Mouse (Mus musculus): ENCODE results near the gene Fignl1. TPM values are rescaled to one million over a fixed set of nuclear protein-coding genes. Genes with fewer than 3 reads are reported as not detected.

Fignl1 gene
- total and polyA plus RNA-seq, 3 experiments = 82.8 to 189 (median 98.5) TPM

- H3K36me3 ChIP-seq (replicated peaks in 1 of 2; ENCODE audit: control insufficient read depth in 1 of 2, insufficient read depth in 1 of 2, low read length in 1 of 2) = no peaks in the 10 kb centered on the region
- in situ Hi-C loops (cut with MboI; ENCODE audit: low pct_ligation_motif_present, low pct_unique_long_range_greater_than_20kb, low sequenced_read_pairs) (no loop called here), dilution Hi-C loops (cut with MboI; ENCODE audit: extremely low pct_ligation_motif_present, extremely low pct_unique_long_range_greater_than_20kb, low sequenced_read_pairs) (no loop called here)
- no peak overlapping the region for H3K4me3 ChIP-seq (replicated peaks in 1 of 3; ENCODE audit: low read depth in 2 of 3, low read length in 2 of 3, poor library complexity in 1 of 3)
- H3K79me2 ChIP-seq (replicated peaks; ENCODE audit: control insufficient read depth, extremely low read depth, insufficient read depth, poor library complexity, severe bottlenecking) = no peaks in the 10 kb centered on the region
- no peaks in the 10 kb centered on the region for H3K9me3 ChIP-seq (replicated peaks; ENCODE audit: low read length)
- H3K27me3 ChIP-seq (replicated peaks) = no peaks in the 10 kb centered on the region
- TF ChIP-seq JUND (conservative IDR thresholded peaks at IDR 0.05; ENCODE audit: low read depth, low read length) (no peak), KAT2A (IDR thresholded peaks at IDR 0.05; ENCODE audit: insufficient replicate concordance, low read length) (no peak), IRF4 (IDR thresholded peaks at IDR 0.05; ENCODE audit: low read depth, low read length) (no peak), ZKSCAN1 (IDR thresholded peaks at IDR 0.05; ENCODE audit: borderline replicate concordance, low read depth, low read length) (no peak), CHD1 (IDR thresholded peaks at IDR 0.05; ENCODE audit: low read depth, low read length) (no peak), MXI1 (IDR thresholded peaks at IDR 0.05; ENCODE audit: low read depth, low read length) (no peak), MAX (IDR thresholded peaks at IDR 0.05; ENCODE audit: low read length) (no peak), EP300 (IDR thresholded peaks at IDR 0.05; ENCODE audit: low read length) (no peak), CTCF (conservative IDR thresholded peaks at IDR 0.05 in 1 of 2, IDR thresholded peaks at IDR 0.05 in 1 of 2; ENCODE audit: low read depth in 2 of 2, low read length in 2 of 2) (no peak), BHLHE40 (IDR thresholded peaks at IDR 0.05; ENCODE audit: low read depth, low read length) (no peak)
- H3K4me2 ChIP-seq (ENCODE audit: insufficient read depth, low read depth, poor library complexity, severe bottlenecking) = no peak overlapping the region
- no peak for DNase-seq (ENCODE audit: extremely low read depth)
- H3K4me1 ChIP-seq (ENCODE audit: control insufficient read depth in 1 of 2, insufficient read depth in 2 of 2) = peaks cover 11 to 41% of the 10 kb centered on the region in 2 experiments
- H3K27ac ChIP-seq (ENCODE audit: insufficient read depth, low read depth) = no peak overlapping the region
- no peak overlapping the region for H3K9ac ChIP-seq (ENCODE audit: insufficient read depth, low read depth)
Observed at GRCm38 (mm10) chr11:11828761-11829160, 20.0 kb upstream of the Fignl1 start.

- in situ Hi-C loops (cut with MboI; ENCODE audit: low pct_ligation_motif_present, low pct_unique_long_range_greater_than_20kb, low sequenced_read_pairs) = no loop called here
- H3K27ac ChIP-seq (ENCODE audit: insufficient read depth, low read depth) = no peak overlapping the region
- no peak overlapping the region for H3K4me2 ChIP-seq (ENCODE audit: insufficient read depth, low read depth, poor library complexity, severe bottlenecking)
Observed at GRCm38 (mm10) chr11:11828251-11828650, 19.5 kb upstream of the Fignl1 start.

GRCm38 (mm10) chr11:11826475-11826874 lies 17.7 kb upstream of the Fignl1 start:
- DNase-seq (ENCODE audit: extremely low read depth) = no peak
- Histone ChIP-seq H3K27me3 (replicated peaks) (no peaks in the 10 kb centered on the region), H3K36me3 (replicated peaks in 1 of 2; ENCODE audit: control insufficient read depth in 1 of 2, insufficient read depth in 1 of 2, low read length in 1 of 2) (no peaks in the 10 kb centered on the region), H3K79me2 (replicated peaks; ENCODE audit: control insufficient read depth, extremely low read depth, insufficient read depth, poor library complexity, severe bottlenecking) (no peaks in the 10 kb centered on the region), H3K4me1 (ENCODE audit: control insufficient read depth in 1 of 2, insufficient read depth in 2 of 2) (peaks cover 11 to 27% of the 10 kb centered on the region in 2 experiments), H3K27ac (ENCODE audit: insufficient read depth, low read depth) (no peak overlapping the region), H3K9ac (ENCODE audit: insufficient read depth, low read depth) (no peak overlapping the region), H3K4me2 (ENCODE audit: insufficient read depth, low read depth, poor library complexity, severe bottlenecking) (no peak overlapping the region), H3K9me3 (replicated peaks; ENCODE audit: low read length) (no peaks in the 10 kb centered on the region), H3K4me3 (replicated peaks in 1 of 3; ENCODE audit: low read depth in 2 of 3, low read length in 2 of 3, poor library complexity in 1 of 3) (no peak overlapping the region)
- no peak for TF ChIP-seq CHD1 (IDR thresholded peaks at IDR 0.05; ENCODE audit: low read depth, low read length)
- no peak for TF ChIP-seq MYC (IDR thresholded peaks at IDR 0.05; ENCODE audit: low read depth, low read length)
- TF ChIP-seq JUN (IDR thresholded peaks at IDR 0.05; ENCODE audit: insufficient read depth, low read depth, low read length) = no peak
- no peak for TF ChIP-seq MAX (IDR thresholded peaks at IDR 0.05; ENCODE audit: low read length)
- TF ChIP-seq CTCF (conservative IDR thresholded peaks at IDR 0.05 in 1 of 2, IDR thresholded peaks at IDR 0.05 in 1 of 2; ENCODE audit: low read depth in 2 of 2, low read length in 2 of 2) = no peak
- no peak for TF ChIP-seq POLR2A (IDR thresholded peaks at IDR 0.05; ENCODE audit: low read depth, low read length)
- TF ChIP-seq NELFE (IDR thresholded peaks at IDR 0.05; ENCODE audit: low read depth, low read length) = no peak
- no peak for TF ChIP-seq ETS1 (conservative IDR thresholded peaks at IDR 0.05; ENCODE audit: low read depth, low read length)
- TF ChIP-seq SMC3 (IDR thresholded peaks at IDR 0.05; ENCODE audit: low read depth, low read length) = no peak
- TF ChIP-seq E2F4 (IDR thresholded peaks at IDR 0.05; ENCODE audit: insufficient replicate concordance, low read depth, low read length) = no peak
- no peak for TF ChIP-seq NRF1 (IDR thresholded peaks at IDR 0.05; ENCODE audit: low read depth, low read length)
- no peak for TF ChIP-seq MEF2A (IDR thresholded peaks at IDR 0.05; ENCODE audit: borderline replicate concordance, low read depth, low read length)
- no peak for TF ChIP-seq ZNF384 (IDR thresholded peaks at IDR 0.05; ENCODE audit: low read depth, low read length)
- no peak for TF ChIP-seq EP300 (IDR thresholded peaks at IDR 0.05; ENCODE audit: low read length)
- no peak for TF ChIP-seq JUND (conservative IDR thresholded peaks at IDR 0.05; ENCODE audit: low read depth, low read length)
- in situ Hi-C loops (cut with MboI; ENCODE audit: low pct_ligation_motif_present, low pct_unique_long_range_greater_than_20kb, low sequenced_read_pairs) (no loop called here), dilution Hi-C loops (cut with MboI; ENCODE audit: extremely low pct_ligation_motif_present, extremely low pct_unique_long_range_greater_than_20kb, low sequenced_read_pairs) (no loop called here)

More at GRCm38 (mm10) chr11:11828251-11828650, 19.5 kb upstream of the Fignl1 start:
- DNase-seq (ENCODE audit: extremely low read depth) = no peak
- Histone ChIP-seq H3K36me3 (replicated peaks in 1 of 2; ENCODE audit: control insufficient read depth in 1 of 2, insufficient read depth in 1 of 2, low read length in 1 of 2) (no peaks in the 10 kb centered on the region), H3K4me3 (replicated peaks in 1 of 3; ENCODE audit: low read depth in 2 of 3, low read length in 2 of 3, poor library complexity in 1 of 3) (no peak overlapping the region), H3K9me3 (replicated peaks; ENCODE audit: low read length) (no peaks in the 10 kb centered on the region), H3K79me2 (replicated peaks; ENCODE audit: control insufficient read depth, extremely low read depth, insufficient read depth, poor library complexity, severe bottlenecking) (no peaks in the 10 kb centered on the region), H3K4me1 (ENCODE audit: control insufficient read depth in 1 of 2, insufficient read depth in 2 of 2) (peaks cover 11 to 39% of the 10 kb centered on the region in 2 experiments), H3K27me3 (replicated peaks) (no peaks in the 10 kb centered on the region), H3K9ac (ENCODE audit: insufficient read depth, low read depth) (no peak overlapping the region)
- dilution Hi-C loops (cut with MboI; ENCODE audit: extremely low pct_ligation_motif_present, extremely low pct_unique_long_range_greater_than_20kb, low sequenced_read_pairs) = no loop called here
- TF ChIP-seq ZKSCAN1 (IDR thresholded peaks at IDR 0.05; ENCODE audit: borderline replicate concordance, low read depth, low read length) (no peak), TCF12 (IDR thresholded peaks at IDR 0.05; ENCODE audit: low read depth, low read length) (no peak), PAX5 (IDR thresholded peaks at IDR 0.05; ENCODE audit: low read length) (no peak), EP300 (IDR thresholded peaks at IDR 0.05; ENCODE audit: low read length) (no peak), MXI1 (IDR thresholded peaks at IDR 0.05; ENCODE audit: low read depth, low read length) (no peak), ZMIZ1 (IDR thresholded peaks at IDR 0.05; ENCODE audit: low read depth, low read length) (no peak), MAZ (IDR thresholded peaks at IDR 0.05; ENCODE audit: low read depth, low read length) (no peak)
